Mouse (Mus musculus): ENCODE results near the gene Bend4. TPM values are rescaled to one million over a fixed set of nuclear protein-coding genes. Genes with fewer than 3 reads are reported as not detected.

The Bend4 gene
- total RNA-seq, 1 experiment from 2014 or later: 5.5 TPM

- no peak for ATAC-seq (replicated peaks; ENCODE audit: low read depth, poor library complexity, severe bottlenecking)
Observed at GRCm38 (mm10) chr5:67423326-67423725, 4.8 kb downstream of the Bend4 start.

GRCm38 (mm10) chr5:67419407-67419806 lies 8.7 kb downstream of the Bend4 start:
- ATAC-seq (replicated peaks; ENCODE audit: low read depth, poor library complexity, severe bottlenecking): peak; percentile 93

- ATAC-seq (replicated peaks; ENCODE audit: low read depth, poor library complexity, severe bottlenecking): no peak
Observed at GRCm38 (mm10) chr5:67411475-67411874, 16.6 kb downstream of the Bend4 start.

GRCm38 (mm10) chr5:67410426-67410825 lies 17.7 kb downstream of the Bend4 start:
- ATAC-seq (replicated peaks; ENCODE audit: low read depth, poor library complexity, severe bottlenecking): peak; percentile 57; the same call in 1 of the 2 replicates

- no peak for ATAC-seq (replicated peaks; ENCODE audit: low read depth, poor library complexity, severe bottlenecking)
Observed at GRCm38 (mm10) chr5:67408391-67408790, 19.7 kb downstream of the Bend4 start.

- peak; percentile 52 for ATAC-seq (replicated peaks; ENCODE audit: low read depth, poor library complexity, severe bottlenecking)
Observed at GRCm38 (mm10) chr5:67404919-67405318, 23.2 kb downstream of the Bend4 start.

- ATAC-seq (replicated peaks; ENCODE audit: low read depth, poor library complexity, severe bottlenecking): peak; percentile 85
Observed at GRCm38 (mm10) chr5:67404380-67404779, 23.7 kb downstream of the Bend4 start.

- peak; percentile 24; the same call in 1 of the 2 replicates for ATAC-seq (replicated peaks; ENCODE audit: low read depth, poor library complexity, severe bottlenecking)
Observed at GRCm38 (mm10) chr5:67401612-67402011, 26.5 kb downstream of the Bend4 start.

GRCm38 (mm10) chr5:67400608-67401480 lies 27.3 kb downstream of the Bend4 start:
- no peak for ATAC-seq (replicated peaks; ENCODE audit: low read depth, poor library complexity, severe bottlenecking)

GRCm38 (mm10) chr5:67399876-67400607 lies 28.1 kb downstream of the Bend4 start:
- ATAC-seq (replicated peaks; ENCODE audit: low read depth, poor library complexity, severe bottlenecking): no peak

GRCm38 (mm10) chr5:67397186-67397585 lies 30.9 kb downstream of the Bend4 start:
- ATAC-seq (replicated peaks; ENCODE audit: low read depth, poor library complexity, severe bottlenecking): no peak

GRCm38 (mm10) chr5:67395211-67395851 lies 32.8 kb downstream of the Bend4 start:
- peak; percentile 80 for ATAC-seq (replicated peaks; ENCODE audit: low read depth, poor library complexity, severe bottlenecking)

GRCm38 (mm10) chr5:67393951-67394350 lies 34.2 kb downstream of the Bend4 start:
- peak; percentile 68 for ATAC-seq (replicated peaks; ENCODE audit: low read depth, poor library complexity, severe bottlenecking)

- ATAC-seq (replicated peaks; ENCODE audit: low read depth, poor library complexity, severe bottlenecking): no peak
Observed at GRCm38 (mm10) chr5:67382556-67382955, 45.6 kb downstream of the Bend4 start.

GRCm38 (mm10) chr5:67381690-67382089 lies 46.4 kb downstream of the Bend4 start:
- ATAC-seq (replicated peaks; ENCODE audit: low read depth, poor library complexity, severe bottlenecking): no peak

- ATAC-seq (replicated peaks; ENCODE audit: low read depth, poor library complexity, severe bottlenecking): peak; percentile 18; the same call in 1 of the 2 replicates
Observed at GRCm38 (mm10) chr5:67377044-67377621, 51.0 kb downstream of the Bend4 start.

GRCm38 (mm10) chr5:67362931-67363330 lies 65.2 kb downstream of the Bend4 start:
- ATAC-seq (replicated peaks; ENCODE audit: low read depth, poor library complexity, severe bottlenecking): no peak

- ATAC-seq (replicated peaks; ENCODE audit: low read depth, poor library complexity, severe bottlenecking): no peak
Observed at GRCm38 (mm10) chr5:67362316-67362715, 65.8 kb downstream of the Bend4 start.

GRCm38 (mm10) chr5:67348949-67349348 lies 79.2 kb downstream of the Bend4 start:
- ATAC-seq (replicated peaks; ENCODE audit: low read depth, poor library complexity, severe bottlenecking): no peak

GRCm38 (mm10) chr5:67347060-67347459 lies 81.0 kb downstream of the Bend4 start:
- ATAC-seq (replicated peaks; ENCODE audit: low read depth, poor library complexity, severe bottlenecking): no peak

All from common myeloid progenitor, adult 5-6 weeks (primary cell).